Mouse (Mus musculus) lung, postnatal 4 days (tissue): Measurements from ENCODE around the gene Gpbp1l1.
A peak's percentile ranks its signal among the peaks of the same experiment; 100 is the strongest.

Source experiments
- DNase-seq, 2 experiments: peaks; one replicate each; pipeline ENCODE4 v3.0.0; 2021

Gene Gpbp1l1

GRCm38 (mm10) chr4:116557306-116558121, at the start of gene Gpbp1l1:
Gpbp1l1 (plus strand) TSS chr4:116557658.
- peak; percentile 99 for DNase-seq

DNA sequence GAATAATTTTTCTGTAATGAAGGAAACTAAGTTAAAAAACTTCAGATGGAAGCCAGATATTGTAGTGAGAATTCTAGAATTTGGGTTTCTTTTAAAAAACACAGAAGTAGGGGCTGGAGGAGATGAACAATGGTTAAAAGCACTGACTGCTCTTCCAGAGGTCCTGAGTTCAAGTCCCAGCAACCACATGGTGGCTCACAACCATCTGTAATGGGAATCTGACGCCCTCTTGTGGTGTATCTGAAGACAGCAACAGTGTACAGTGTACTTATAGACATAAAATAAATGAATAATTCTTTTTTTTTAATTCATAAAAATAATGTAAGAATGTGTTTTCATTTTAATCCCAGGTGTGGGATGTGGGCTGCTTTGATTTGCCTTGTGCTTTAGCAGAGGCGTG, 26.3 kb upstream of the Gpbp1l1 start:
- no peak for DNase-seq

GRCm38 (mm10) chr4:116536351-116536750, 21.1 kb upstream of the Gpbp1l1 start:
- no peak for DNase-seq

DNA sequence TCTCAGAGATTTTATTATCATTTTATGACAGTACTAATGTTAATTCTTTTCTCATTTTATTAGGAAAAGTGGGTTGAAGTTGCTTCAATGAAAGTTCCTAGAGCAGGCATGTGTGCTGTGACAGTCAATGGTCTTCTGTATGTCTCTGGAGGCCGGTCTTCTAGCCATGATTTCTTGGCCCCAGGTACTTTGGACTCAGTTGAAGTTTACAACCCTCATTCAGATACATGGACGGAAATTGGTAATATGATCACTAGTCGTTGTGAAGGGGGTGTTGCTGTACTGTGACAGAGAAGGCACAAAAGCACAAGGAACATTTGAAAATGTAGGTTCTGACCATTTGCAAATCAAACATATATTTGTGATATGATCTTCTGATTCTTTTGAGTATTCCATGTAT, 19.7 kb upstream of the Gpbp1l1 start:
- DNase-seq: no peak

- DNase-seq: no peak
Observed at GRCm38 (mm10) chr4:116550432-116550831, 7.0 kb upstream of the Gpbp1l1 start.

DNA sequence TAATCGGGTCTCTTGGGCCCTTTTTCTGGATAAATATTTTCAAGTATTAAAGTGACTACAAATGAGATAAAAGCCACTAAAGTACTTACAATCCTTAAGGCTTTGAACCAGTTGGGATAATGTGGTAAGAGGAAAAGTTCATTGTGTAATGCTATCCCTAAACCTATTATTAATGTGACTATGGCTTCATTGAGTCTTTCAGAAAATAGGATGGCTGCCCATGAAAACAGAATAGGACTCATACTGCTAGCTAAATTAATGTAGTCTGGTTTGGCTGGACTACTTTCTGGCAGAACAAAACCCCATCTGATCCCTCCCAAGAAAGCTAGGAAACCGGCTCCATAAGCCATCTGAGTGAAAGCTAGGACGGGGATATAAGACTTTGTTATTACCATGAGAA, 4.4 kb upstream of the Gpbp1l1 start:
- DNase-seq: no peak

DNA sequence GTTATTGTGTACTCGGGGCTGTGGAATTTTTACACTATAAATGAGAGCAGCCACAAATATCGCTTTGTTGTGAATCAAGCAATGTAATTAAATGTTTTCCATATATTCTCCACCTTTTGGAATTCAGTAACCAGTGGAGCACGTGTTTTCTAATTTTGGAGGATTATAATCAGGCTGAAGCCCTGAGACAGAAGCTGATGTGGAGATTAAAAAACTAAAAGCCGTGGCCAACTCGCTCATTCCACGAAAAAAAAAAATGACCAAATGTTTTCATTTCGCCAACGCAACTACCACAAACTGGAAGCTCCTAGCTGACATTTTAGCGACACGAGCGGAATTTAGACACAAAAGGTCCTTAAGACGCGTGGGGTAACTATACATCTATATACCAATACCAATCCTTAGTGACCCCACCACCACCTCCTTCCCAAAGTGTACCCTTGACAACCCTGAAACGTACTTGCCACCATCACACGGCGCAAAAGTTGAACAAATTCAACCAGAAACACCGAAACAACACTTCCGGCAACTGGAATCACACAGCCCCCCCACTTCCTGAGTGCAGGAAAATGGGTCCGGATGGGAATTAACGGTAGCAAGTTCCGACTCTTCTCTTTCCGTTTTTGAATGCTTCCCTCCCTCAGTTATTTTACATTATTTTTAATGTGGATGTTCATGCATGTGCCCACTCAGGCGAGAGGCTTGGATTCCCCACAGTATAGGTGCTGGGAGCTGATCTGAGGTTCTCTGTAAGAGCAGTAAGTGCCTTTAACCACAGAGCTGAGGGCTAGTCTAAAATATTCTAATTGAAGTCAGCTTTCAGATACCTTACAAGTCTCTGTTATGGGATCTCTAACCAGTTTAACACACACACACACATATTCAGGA, 1.8 kb upstream of the Gpbp1l1 start, which contains the start of gene Tmem69:
Gene Tmem69 (minus strand): TSS at position 524 of the 888 bp plus-strand sequence.
- DNase-seq: peak; percentile 74 to 87

DNA sequence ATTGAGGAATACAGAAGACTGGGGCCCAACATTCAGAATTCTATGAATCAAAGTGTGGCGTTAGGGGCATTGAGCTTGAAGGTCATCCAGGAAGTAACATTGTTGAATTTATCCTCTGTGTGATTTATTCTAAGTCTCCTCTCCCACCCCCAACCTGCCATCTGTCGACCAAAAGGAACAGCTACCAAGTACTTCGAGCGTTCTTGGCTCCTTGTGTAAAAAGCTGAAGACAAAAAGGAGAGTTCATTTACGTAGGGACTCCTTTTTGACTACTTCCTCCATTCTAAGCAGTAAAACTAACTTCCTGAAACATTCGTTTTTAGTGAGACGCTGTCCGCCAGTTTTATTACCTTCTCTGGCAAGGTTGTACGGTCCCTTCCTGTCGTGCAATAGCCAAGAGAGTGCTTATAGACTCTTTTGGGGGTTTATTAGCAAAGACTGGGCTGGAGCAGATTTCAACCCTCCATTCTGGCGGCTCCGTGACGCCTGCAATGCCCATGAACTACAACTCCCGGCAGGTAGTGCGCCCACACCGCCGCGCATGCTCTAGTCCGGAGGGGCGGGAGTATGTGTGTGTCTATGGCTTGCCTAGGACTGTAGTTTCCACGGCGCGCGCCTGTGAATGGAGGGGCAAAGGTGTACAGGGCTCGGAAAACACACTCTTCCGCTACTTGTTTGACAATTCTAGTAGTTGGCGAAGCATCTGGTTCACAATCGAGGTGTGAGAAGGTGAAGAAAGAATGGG, 725 bp upstream of the Gpbp1l1 start:
- DNase-seq: peak; percentile 95 to 96

GRCm38 (mm10) chr4:116558151-116558882, 859 bp downstream of the Gpbp1l1 start:
- no peak for DNase-seq

GRCm38 (mm10) chr4:116595793-116596192, 38.3 kb downstream of the Gpbp1l1 start:
- DNase-seq: no peak

- DNase-seq: peak in 1 of 2 experiments; percentile 5
Observed at GRCm38 (mm10) chr4:116596379-116596778, 38.9 kb downstream of the Gpbp1l1 start, which contains the start of gene Ccdc17. Ccdc17 (plus strand) TSS chr4:116596654.

DNA sequence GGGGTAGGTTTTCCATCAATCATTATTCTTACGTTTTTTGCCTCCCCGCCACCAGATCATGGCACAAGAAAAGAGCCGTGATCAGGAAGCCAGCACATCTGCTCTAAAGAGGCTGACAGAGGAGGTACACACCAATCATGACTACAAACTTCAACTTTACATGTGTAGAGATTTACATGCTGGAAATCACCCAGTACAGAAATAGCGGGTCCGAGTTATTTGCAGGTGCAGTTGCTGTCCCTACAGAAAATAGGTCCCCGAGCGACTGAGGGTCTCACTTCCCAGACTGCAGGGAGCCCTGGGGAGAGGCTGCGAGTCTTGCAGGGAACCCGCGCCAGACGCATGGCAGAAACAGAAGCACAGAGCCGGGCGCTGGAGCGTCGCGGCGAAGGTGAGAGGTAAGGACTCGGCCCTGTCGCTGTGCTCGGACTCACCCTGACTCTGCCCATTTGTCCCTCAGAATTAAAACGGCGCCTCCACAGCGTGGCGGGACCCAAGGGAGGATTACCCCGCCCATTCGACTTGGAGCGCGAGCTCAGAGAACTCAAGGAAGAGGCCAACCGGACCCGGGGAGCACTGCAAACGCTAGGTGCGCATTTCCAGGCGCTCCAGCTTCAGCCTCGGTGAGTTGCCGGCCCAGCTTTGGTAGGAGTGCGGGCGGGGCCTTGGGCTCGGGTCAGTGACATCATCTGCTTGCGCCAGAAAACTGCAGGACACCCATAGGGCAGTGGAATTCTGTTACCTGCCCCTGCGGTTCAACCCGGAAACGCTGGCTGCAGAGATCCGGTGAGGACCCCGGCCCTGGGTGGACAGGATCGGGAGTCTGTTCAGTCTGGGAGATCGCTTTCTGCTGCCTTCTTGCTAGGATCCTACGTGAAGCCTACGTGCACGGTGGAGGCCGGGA, 39.8 kb downstream of the Gpbp1l1 start:
- peak; percentile 91 to 92 for DNase-seq

GRCm38 (mm10) chr4:116612621-116613020, 55.2 kb downstream of the Gpbp1l1 start:
- DNase-seq: no peak

DNA sequence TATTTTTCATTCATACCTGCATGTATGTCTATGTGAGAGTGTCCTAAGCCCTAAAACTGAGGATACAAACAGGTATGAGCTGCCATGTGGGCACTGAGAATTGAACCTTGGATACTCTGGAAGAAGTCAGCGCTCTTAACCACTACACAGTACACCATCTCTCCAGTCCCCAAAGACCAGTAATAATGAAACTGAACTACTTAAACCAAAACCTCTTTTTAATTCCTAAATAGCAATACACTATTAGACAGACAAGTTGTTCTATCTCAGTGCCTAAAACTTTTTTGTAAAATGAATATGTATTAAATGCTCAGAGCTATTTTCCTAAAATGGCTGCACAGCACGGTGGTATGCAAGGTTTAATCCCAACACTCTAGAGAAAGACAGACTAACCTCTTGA, 57.8 kb downstream of the Gpbp1l1 start:
- no peak for DNase-seq

GRCm38 (mm10) chr4:116624831-116625230, 67.4 kb downstream of the Gpbp1l1 start:
- DNase-seq: no peak

- DNase-seq: peak; percentile 84 to 86
Observed at GRCm38 (mm10) chr4:116626658-116627358, 69.3 kb downstream of the Gpbp1l1 start.

- peak; percentile 91 to 94 for DNase-seq
Observed at GRCm38 (mm10) chr4:116627359-116627716, 69.9 kb downstream of the Gpbp1l1 start.

GRCm38 (mm10) chr4:116627722-116628662, 70.5 kb downstream of the Gpbp1l1 start, which contains the start of gene Nasp:
Nasp (minus strand) TSS chr4:116627941.
- DNase-seq: peak; percentile 83 to 88

- DNase-seq: no peak
Observed at GRCm38 (mm10) chr4:116635197-116635596, 77.7 kb downstream of the Gpbp1l1 start.
